Mouse (Mus musculus) heart, adult 18-20 months (tissue): ENCODE measurements at regions not wholly inside any gene's neighbourhood (a gene's known extent, or its start where the extent isn't known, plus 50 kb on each side); places are given as distances from the start of the nearest gene placed in this dataset.
"Not testable (repeated sequence)": the region's sequence is repeated elsewhere in the genome, so short reads cannot be mapped to it uniquely, and the experiment has no call there.

ENCODE experiments used
- DNase-seq, 2 experiments: peaks; one replicate each; pipeline ENCODE4 v3.0.0; 2021 to 2022; ENCODE audit warnings: mixed read lengths in 1 of 2

DNA sequence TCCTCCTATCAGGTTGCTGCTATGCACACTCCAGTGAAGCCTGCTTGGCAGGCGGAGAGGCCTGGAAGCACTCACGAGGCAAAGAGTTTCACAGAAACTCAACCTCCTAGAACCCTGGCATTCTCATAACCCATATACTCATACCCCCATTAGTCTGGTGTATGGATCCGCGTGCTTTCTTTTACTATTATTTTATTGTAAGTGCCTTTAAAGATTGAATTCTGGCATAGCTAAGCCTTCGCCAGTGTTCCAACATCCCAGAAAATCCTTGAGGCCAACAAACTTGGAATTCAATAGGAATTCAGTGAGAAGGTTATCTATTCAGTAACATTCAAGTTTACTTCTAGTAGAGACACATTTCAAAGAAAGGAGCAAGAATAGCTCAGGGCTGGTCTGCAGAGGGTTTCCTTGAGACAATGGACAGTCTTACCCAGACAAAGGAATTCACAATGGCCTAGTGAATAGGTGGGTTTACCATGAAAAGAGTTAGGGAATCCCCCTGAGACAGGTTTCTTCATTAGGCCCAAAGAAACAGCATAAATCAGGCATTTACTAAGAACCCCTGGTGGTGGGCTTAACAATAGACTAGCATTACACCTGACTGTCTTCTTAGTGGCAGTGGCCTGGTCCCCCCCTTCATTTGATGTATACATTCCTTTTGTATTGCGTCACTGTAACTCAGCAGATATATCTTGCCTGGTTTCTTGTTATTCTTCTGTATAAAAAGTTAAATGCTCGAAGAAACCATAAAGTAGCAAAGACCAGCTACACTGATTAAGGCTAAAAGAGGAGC is 80.8 kb upstream of the Gm15446 start:
- DNase-seq: not testable (repeated sequence)

DNA sequence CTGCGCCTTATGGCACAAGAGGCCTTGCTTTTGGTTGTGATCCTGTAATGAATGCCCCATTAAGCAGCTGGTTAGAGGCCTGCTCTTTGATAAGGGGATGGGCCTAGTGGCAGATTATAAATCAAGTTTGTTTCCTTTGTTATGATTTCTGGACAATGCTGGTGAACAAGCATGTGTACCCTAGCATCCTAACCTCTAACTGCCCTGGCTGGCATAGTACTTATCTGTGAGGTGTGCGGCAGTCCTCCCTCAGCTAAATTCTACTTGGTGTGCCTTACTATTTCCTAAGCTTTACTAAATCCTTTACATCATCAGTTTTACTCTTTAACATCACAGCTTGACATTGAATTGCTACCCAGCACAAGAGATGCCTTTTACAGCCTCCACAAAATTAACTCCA is 79.0 kb upstream of the Gm15446 start:
- not testable (repeated sequence) for DNase-seq

DNA sequence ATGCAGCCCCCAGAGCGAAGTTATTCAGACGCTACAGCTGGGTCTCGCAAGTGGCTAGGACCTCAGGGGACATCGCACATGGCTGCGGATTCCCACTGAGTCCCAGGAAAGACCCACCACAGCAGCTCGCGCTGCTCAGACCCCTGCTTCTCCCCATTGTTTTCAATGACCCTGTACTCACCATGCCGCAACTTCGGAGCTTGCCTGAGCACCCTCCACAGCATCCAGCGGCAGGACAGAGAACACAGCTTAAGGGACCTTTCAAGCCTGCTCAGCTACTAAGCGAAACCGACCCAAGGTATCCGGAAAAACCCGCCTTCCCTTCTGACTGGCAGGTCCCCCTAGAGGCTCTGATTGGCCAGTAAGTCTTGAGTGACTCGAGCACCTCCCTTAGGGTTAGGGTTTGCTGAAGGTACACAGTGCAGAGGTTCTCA is 78.4 kb upstream of the Gm15446 start:
- DNase-seq: peak; percentile 44 to 62

DNA sequence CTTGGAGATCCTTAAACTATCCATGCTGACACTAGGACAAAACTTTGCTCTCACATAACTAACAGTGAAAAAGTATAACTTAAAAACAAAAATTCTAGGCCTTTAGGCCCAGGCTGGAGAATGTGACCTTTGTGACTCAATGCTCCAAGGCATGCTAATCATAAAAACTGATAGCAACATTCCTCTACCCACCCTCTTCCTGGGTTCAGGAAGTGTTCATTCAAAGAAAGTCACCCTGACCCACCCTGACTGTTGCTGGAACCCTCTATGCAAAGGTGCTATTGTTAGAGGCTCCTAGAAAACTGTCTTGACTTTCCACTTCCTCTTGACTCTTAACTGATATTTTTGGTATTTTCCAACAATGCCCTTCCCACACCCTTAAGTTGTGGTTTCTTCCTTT is 72.0 kb upstream of the Gm15446 start:
- DNase-seq: not testable (repeated sequence)

DNA sequence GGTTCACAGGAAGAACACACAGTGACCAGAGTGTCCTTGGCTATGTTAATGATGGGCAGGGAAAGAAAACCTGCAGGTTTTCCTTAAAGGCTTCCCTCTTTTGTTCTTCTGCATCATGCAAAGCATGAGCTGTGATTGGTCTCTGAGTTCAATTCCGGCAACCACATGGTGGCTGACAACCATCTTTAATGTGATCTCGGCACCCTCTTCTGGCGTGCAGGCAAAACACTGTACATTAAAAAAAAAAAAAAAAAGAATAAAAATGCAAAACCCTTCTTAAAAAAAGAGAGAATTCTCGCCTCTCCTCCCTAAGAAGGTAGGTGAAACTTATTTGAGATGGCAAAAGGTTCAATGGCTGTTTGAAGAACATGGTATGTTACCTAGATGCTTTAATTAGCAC is 62.8 kb upstream of the Gm15446 start:
- DNase-seq: no peak

DNA sequence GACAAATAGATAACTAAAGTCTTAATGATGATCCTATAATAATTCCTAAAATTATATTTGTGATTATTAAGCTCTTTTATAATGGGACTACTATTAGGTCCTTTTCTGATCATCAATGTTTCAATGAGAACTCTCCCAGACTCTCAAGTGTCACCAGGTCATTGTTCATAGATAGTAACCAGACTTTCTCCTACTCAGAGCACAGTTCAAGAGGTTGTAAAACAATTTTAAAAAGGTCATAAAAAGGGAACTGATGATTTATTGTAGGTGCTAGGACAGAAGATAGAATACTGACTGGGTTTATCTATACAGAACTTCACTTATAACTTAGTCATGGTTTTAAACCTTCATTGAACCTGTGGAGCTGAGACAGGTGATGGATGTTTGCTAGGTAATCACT is 58.7 kb upstream of the Gm15446 start:
- not testable (repeated sequence) for DNase-seq

DNA sequence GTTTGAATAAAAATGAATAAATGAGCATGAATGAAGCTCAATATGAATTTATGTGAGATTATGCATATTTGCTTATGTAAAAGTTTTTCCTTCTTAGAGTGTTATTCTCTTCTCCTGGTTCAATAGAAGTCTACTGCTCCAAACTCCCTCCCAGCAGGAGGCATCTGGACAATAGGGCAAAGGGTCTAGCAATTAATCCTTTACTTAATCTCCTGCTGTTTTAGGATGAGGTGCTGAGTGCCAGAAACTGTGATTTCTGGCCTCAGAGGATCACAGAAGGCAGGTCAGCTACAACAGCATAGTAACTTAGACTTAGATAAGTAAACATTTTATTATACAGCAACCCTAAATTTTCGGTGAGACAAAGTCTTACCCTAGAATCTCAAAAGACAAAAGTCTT is 57.6 kb upstream of the Gm15446 start:
- no peak for DNase-seq

DNA sequence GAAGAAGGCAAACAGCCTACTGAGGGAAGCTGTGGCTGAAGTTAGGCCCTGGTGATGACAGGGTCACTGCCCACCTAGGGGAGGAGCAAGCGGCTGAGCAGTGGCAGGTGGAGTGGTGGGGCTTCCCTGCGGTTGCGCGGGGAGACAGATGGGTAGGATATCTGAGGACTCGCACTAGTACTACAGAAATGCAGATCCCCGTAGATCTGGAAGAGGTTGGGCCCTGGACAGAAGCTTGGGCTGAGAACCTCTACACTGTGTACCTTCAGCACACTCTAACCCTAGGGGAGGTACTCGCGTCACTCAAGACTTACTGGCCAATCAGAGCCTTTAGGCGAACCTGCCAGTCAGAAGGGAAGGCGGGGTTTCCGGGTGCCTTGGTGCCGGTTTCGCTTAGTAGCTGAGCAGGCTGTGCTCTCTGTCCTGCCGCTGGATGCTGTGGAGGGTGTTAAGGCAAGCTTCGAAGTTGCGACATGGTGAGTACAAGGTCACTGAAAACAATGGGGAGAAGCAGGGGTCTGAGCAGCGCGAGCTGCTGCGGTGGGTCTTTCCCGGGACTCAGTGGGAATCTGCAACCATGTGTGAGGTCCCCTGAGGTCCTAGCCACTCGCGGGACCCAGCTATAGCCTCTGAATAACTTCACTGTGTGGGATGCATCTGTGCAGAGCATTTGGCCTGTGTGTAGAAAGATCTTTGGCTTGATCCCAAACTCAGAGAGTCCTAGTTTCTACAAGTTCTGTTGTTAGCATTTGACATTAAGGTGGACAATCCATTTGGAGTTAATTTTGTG is 56.7 kb upstream of the Gm15446 start:
- DNase-seq: peak; percentile 92 to 94

DNA sequence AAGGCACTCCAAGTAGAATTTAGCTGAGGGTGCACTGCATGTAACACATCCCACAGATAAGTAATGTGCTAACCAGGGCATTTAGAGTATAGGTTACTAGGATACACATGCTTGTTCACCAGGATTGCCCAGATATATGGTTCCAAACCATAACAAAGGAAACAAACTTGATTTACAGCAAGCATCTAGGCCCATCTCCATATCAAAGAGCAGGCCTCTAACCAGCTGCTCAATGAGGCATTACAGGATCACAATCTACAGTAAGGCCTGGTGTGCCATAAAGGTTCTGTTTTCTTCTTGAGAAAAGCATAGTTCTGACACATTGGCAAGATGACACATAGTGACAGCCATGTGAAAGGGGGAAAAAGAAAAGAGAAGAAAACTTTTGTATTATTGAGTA is 56.0 kb upstream of the Gm15446 start:
- DNase-seq: not testable (repeated sequence)
